Mouse (Mus musculus): Measurements from ENCODE around the gene Il13ra1.

DNA sequence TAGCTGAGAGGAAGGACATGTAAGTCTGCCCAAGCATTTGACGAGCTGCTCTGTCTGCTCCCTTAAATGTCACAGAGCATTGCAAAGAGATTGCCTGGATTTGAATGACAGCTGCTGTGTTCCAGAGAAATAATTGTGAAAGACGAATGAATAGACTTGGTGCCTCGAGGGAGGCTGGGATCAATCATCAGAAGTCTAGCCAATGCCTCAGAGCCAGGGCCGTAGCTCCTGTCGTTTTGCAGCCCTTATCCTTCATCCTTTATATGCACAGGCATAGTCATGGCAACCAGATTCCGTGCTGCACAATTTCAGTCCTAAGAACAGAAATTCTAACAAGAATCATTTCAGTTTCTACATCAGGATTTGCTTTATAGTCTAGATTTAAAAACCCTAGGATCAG, 74.5 kb downstream of the Il13ra1 start:
- TF ChIP-seq CTCF (IDR thresholded peaks at IDR 0.05) (no peak), EP300 (IDR thresholded peaks at IDR 0.05; ENCODE audit: insufficient read depth, low read depth, low read length) (no peak), POLR2A (IDR thresholded peaks at IDR 0.05; ENCODE audit: insufficient read depth, low read depth, low read length) (no peak)
